Mouse (Mus musculus): ENCODE measurements around the gene Accsl. TPM values are rescaled to one million over a fixed set of nuclear protein-coding genes. Genes with fewer than 3 reads are reported as not detected.

Accsl gene
- polyA plus RNA-seq, 1 experiment from 2014 or later = 0.31 TPM

Other genes with a start within 250 kb of the Accsl start
- gene Alx4, start 226.8 kb downstream of the Accsl start, polyA plus RNA-seq (2015; fragmentation: Nextera tagmentation; extraction: Ambion mirVana) = 0.45 and 0.71 TPM in 2 replicates
- 70.1 and 75.1 TPM in 2 replicates for gene Ext2, start 46.6 kb downstream of the Accsl start, polyA plus RNA-seq (2015; fragmentation: Nextera tagmentation; extraction: Ambion mirVana)
- gene Accs, start 19.2 kb downstream of the Accsl start, polyA plus RNA-seq (2015; fragmentation: Nextera tagmentation; extraction: Ambion mirVana) = 5.0 and 6.2 TPM in 2 replicates
- 7.3 and 11.3 TPM in 2 replicates for gene Gm13889, start 88.0 kb upstream of the Accsl start, polyA plus RNA-seq (2015; fragmentation: Nextera tagmentation; extraction: Ambion mirVana)
- gene Gm27027, start 127.2 kb upstream of the Accsl start, polyA plus RNA-seq (2015; fragmentation: Nextera tagmentation; extraction: Ambion mirVana) = not detected in 2 replicates
- 44.9 and 46.0 TPM in 2 replicates for gene Alkbh3, start 141.7 kb upstream of the Accsl start, polyA plus RNA-seq (2015; fragmentation: Nextera tagmentation; extraction: Ambion mirVana)

Data from hindbrain, embryonic 15.5 days (tissue).